Mouse (Mus musculus) heart, adult 11 months (tissue): ENCODE measurements around the gene Asb2.

Experiments
- DNase-seq: peaks from one replicate; pipeline ENCODE4 v3.0.0; 2022

Gene Asb2

DNA sequence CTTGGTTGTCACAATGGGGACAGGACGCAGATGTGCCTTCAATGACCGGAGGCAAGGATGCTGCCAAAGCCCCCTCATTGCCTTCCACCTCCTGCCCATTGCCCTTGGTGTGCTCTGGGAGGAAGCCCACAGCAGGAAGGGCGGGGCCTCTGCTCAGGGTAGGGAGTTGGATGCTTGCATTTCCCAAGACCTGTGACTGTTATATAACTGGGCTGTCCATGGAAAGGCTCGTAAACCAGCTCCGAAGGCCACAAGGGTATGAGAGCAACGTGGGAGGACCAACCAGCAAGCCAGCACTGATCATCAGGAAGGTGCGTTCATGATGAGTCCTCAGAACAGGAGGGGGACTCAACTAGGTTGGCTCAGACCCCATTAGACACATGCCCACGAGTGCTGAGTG is 5.0 kb upstream of the Asb2 start:
- no peak for DNase-seq

DNA sequence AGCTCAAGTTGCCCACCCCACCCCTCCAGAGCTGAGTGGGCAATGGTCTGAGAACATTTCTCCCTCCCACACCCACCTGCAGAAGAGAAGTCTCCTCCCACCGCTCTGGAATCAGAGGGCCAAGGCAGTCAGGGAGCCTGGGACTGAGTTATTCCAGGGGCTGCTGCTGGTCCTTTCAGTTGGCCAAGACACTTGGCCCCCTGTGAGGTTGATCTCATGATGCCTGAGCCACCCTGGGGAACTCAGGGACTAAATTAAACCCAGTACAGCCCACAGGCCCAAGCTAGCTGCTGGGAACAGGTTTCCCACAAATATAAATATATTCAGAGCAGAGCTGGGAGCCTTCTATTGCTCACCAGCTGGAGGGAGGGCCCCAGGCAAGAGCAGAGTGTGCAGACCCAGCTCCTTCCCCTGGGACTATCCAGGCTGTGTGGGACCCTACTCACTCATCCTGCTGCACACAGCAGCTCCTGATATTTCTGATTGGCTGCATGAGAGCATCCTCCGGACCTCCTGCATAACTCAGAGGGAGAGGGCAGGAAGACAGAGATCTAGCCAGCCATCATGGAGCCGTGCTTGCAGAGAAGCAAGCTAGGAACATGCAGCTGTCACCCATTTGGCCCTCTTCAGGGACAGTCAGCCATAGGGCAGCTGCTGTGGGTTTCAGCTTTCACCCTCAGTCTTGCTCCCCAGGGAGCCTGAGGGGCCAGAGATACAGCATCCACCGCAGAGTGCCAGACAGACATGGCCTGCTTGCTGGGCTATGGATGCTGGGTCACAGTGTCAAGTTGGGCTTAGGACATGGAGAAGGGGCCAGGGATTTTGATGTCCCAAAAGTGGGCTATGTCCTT is 3.4 kb upstream of the Asb2 start:
- peak; percentile 97 for DNase-seq

- DNase-seq, result peak; percentile 97
Observed at GRCm38 (mm10) chr12:103358216-103358615, 2.4 kb upstream of the Asb2 start.

GRCm38 (mm10) chr12:103356415-103356748 is 581 bp upstream of the Asb2 start:
- DNase-seq, result no peak

GRCm38 (mm10) chr12:103353538-103353937 is 2.3 kb downstream of the Asb2 start:
- peak; percentile 99 for DNase-seq

GRCm38 (mm10) chr12:103352735-103353134 is 3.1 kb downstream of the Asb2 start:
- peak; percentile 99 for DNase-seq

GRCm38 (mm10) chr12:103348506-103348905 is 7.3 kb downstream of the Asb2 start:
- DNase-seq, result peak; percentile 96

DNA sequence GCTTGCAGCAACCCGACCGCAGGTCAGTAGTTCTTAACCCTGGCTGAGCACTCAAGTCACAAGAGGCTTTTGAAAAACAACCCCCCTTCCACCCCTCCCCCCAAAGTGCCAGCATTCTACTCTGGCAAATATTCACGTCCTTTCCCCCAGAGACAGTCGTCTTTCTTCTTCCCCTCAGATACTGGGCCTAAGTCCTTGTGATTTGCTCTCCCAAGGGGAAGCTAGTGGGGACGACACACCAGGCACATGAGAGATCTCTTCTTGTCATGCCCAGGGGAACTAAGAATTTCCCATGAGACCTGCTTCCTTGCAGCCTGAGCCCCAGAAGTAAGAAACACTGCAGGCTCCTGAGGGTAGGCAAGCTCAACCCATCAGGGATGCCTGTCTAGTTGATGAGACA is 8.4 kb downstream of the Asb2 start:
- DNase-seq, result no peak

- DNase-seq, result no peak
Observed at GRCm38 (mm10) chr12:103346945-103347344, 8.9 kb downstream of the Asb2 start.

DNA sequence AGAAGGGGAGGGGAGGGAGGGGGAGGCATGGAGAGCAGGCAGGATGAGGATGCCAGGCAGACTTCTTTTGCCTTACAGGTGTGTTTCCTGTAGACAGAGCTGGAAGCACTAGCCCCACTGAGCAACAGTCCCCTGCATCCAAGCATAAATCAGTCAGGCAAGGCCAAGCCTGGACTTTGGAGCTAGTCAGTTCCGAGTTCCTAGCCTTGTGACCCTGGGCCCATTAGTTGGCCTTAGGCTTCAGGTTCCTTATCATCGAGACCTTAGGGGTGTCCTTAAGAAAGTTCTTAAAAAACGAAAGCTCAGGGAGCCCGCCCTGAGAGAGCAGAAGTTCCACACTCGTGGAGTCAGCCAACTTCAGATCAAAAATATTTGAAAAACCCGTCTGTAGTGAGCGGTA is 10.9 kb downstream of the Asb2 start:
- DNase-seq, result no peak

- DNase-seq, result peak; percentile 97
Observed at GRCm38 (mm10) chr12:103343456-103343855, 12.3 kb downstream of the Asb2 start.

- DNase-seq, result peak; percentile 95
Observed at GRCm38 (mm10) chr12:103341212-103341611, 14.6 kb downstream of the Asb2 start.

DNA sequence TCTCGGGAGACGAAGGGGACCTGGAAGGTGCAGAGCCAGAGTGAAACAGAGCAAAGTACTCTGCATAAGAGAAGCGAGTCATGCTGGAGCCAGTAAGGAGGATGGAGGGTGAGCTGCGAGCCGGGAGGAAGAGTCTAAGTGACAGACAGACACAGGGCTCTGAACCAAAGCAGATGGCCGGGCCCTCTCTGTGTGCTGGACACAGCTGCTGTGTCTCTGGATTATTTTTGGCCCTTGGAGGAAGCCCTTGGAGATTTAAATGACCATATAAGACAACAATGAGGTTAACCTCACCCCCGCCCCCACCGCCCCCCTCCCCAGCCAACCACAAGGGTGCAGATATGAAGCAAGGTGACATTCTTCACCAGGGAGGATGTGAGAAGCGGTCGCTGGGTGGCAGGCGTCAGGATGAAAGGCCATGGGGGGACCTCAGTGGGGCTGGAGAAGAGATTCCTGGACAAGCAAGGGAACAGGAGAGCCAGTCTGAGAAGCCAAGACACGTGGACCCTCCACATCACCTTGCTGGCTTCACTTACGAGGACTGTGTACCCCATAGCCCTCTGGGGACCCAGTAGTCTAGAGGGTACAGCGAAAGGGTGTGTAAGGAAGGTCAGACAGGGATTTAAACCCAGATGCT is 17.5 kb downstream of the Asb2 start:
- DNase-seq, result peak; percentile 97

- peak; percentile 97 for DNase-seq
Observed at GRCm38 (mm10) chr12:103336766-103337165, 19.0 kb downstream of the Asb2 start.

- DNase-seq, result no peak
Observed at GRCm38 (mm10) chr12:103333426-103333825, 22.4 kb downstream of the Asb2 start.

- no peak for DNase-seq
Observed at GRCm38 (mm10) chr12:103332879-103333278, 22.9 kb downstream of the Asb2 start.

DNA sequence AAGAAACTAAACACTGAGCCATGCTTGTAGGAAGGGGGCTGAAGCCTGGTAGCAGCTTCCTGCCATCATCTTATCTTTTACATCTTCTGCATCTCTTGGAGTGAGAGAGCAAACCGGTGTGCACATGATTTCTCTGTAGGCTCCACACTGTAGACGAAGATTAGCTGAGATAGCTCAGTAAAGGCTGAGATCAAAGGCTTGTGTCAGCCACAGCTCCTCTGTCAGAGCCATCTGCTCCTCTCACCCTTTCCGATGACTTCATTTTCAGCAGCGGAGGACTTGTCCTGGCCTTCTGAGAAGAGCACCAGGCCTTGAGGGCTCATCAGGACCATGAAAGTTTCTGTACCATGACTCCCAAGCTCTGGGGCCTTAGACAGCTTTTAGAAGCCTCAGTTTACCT is 24.3 kb downstream of the Asb2 start:
- no peak for DNase-seq

DNA sequence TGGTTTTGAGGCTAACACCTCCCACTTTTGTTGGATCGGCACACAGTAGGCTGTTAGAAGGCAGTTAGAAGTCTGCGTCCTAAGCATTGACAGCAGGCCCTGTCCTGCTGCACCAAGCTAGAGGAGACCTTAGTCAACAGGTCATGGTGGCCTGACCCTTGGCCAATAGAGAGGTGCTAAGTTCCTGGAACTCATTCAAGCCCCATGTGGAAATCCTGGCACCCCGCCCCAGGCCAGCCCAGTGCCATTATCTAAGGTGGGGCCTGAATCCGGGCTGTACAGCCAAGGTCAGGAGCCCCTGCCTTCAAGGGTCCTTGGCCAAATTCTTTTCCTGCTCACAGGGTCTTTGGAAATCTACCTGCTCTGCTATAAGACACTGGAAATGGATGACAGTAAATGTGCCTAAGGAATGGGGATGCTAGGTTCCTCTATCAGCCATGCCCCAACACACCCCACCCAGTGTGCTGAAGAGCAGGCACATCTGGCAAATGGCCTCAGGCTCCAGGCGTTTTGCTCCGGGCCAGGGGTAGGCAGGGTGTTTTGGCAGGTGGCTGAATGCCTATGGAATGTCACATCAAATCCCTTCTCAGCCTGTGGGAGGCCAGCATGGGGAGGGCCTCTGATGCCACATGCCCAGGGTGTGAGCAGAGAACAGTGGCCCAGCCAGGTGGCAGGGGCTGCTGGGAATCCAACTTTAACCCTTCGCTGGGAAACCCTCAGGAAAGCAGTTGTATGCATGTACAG is 27.2 kb downstream of the Asb2 start:
- DNase-seq, result peak; percentile 98

GRCm38 (mm10) chr12:103327107-103327506 is 28.7 kb downstream of the Asb2 start:
- DNase-seq, result peak; percentile 97

DNA sequence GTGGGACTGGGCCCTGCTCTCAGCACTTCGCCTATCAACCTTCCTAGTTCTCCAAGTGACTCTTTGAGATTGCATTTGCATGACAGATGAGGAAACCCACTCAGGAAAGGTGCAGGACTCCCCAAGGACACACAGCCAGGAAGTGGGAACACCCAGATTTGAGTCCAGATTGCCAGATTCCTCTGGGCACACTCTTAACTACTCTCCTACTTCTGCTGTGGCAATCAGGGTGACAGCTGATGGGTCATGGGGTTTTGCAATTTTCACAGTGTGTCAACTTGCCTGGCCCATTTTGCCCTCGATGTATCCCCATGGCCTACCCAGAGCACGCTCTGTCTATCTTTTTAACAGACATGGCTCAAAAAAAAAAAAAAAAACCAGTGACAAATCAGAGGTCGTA is 29.2 kb downstream of the Asb2 start:
- no peak for DNase-seq

- peak; percentile 98 for DNase-seq
Observed at GRCm38 (mm10) chr12:103325156-103325857, 30.5 kb downstream of the Asb2 start.

- DNase-seq, result no peak
Observed at GRCm38 (mm10) chr12:103322801-103323200, 33.0 kb downstream of the Asb2 start.
